Mouse (Mus musculus) kidney, adult 11 months (tissue): Measurements from ENCODE around the gene Slc28a2.
"Not testable (repeated sequence)": the region's sequence is repeated elsewhere in the genome, so short reads cannot be mapped to it uniquely, and the experiment has no call there.

Experiments
- DNase-seq: peaks from one replicate; pipeline ENCODE4 v3.0.0; 2022

The Slc28a2 gene

DNA sequence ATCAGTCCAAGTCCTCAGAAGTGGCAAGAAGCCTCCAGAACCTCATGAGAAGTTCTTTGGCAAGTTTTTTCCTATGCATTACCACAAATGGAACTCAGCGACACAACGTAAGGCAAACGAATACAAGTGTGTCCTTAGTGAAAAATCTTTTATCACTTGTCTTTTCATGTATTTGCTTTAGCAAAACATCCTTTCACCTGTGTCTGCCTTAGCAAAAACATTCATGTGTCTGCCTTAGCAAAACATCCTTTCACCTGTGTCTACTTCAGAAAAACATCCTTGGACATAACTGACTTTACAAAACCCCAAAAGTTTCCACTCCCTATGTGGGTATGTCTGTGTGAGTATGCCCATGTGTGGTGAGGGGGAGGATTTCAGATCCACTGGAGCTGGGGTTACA, 42.9 kb downstream of the Slc28a2 start:
- DNase-seq, result no peak

DNA sequence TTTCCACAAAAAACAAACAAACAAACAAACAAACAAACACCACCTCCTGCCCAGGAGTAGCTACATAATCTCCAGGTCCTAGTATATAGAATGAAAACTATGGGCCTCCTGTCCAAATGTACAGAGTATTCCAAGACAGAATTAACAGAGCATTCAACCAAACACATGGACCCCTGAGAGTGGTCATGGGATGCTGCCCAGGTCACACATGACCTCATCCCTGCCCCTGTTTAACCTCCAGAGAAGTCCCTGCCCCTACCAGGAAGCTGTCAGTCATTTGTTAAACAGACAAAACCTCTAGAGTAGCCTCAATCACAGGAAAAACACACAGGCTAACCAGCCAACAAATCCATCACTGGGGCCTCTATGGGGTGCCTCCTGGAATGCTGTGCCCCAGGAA, 50.3 kb downstream of the Slc28a2 start:
- DNase-seq, result no peak

DNA sequence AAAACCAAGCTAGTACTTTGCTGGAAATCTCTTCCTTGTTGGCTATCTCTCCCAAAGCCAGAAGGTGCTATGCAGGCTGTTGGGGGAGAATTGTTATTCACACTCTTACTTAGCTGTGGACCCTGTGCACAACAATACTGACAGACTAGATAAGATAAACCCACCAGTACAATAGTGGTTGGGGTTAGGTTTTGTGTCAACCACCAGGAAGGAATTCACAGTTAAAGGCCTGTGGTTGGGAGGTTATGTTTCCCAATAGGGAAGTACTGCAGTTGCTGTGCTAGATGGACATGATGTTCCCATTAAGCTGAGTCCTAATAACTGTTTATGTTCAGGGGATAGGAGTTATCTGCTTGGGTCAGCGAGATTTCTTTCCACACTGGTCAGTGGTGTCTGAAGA, 57.5 kb downstream of the Slc28a2 start:
- DNase-seq, result not testable (repeated sequence)

DNA sequence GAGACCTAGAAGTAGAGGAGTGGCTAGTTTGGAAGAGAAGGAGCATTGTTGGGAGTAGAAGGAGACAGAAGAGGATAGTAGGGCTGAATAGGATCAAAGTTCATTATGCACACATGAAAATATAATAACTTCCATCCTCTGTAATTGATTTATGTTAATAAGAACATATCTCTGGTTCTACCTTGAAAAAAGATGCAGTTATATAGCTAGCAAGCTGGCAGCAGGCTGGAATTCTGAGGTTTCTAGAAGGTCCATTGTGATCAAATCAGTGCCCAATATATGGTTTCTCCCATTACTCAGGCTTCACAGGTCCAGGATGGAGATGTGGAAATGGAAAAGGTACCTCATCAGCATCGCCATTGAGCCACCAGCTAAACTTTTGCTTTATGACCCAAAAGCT, 58.4 kb downstream of the Slc28a2 start, which contains the start of gene Gm14085:
Gene Gm14085 (plus strand): TSS at position 301 of the 400 bp plus-strand sequence.
- DNase-seq, result no peak

- not testable (repeated sequence) for DNase-seq
Measured at GRCm38 (mm10) chr2:122485654-122486053, 59.4 kb downstream of the Slc28a2 start.

DNA sequence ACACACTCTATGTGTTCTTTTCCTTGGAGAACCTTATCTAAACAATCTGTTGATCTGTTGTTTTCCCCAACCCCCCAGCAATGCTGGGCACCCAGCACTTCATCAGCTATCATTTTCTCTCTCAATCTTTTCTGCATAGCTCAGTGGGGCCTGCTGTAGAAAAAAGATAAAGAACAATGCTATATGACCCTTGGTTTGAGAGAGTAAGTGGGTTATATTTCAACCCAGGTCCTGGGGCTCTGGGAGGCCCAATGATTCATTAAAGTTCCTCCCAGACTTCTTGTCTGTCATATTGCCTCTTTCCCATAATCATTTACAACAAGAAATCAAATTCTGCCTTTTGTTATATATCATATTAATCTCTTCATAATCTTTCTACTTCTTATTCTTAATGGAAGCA, 59.8 kb downstream of the Slc28a2 start:
- not testable (repeated sequence) for DNase-seq

GRCm38 (mm10) chr2:122486674-122487073, 60.4 kb downstream of the Slc28a2 start:
- DNase-seq, result no peak
